Mouse (Mus musculus) MEL (cell line): ENCODE measurements around the gene Gaa.

Source experiments
- CTCF ChIP-seq, 3 experiments: IDR thresholded peaks in 2 of 3; conservative IDR thresholded peaks in 1 of 3; 2 replicates each; pipeline ENCODE4 v1.5.1; 2011 to 2012; ENCODE audit warnings: low read length in 3 of 3, low read depth in 2 of 3, mild to moderate bottlenecking in 2 of 3, improper control_type of control experiment in 1 of 3, inconsistent platforms in 1 of 3, mixed read lengths in 1 of 3, moderate library complexity in 1 of 3; ENCODE audit not compliant: control insufficient read depth in 1 of 3, insufficient read depth in 1 of 3, poor library complexity in 1 of 3, severe bottlenecking in 1 of 3
- EP300 ChIP-seq, 2 experiments: IDR thresholded peaks; 2 replicates each; pipeline ENCODE4 v1.6.1; 2011; ENCODE audit warnings: improper control_type of control experiment in 2 of 2, low read length in 2 of 2, low read depth in 1 of 2, mild to moderate bottlenecking in 1 of 2
- MYB ChIP-seq: IDR thresholded peaks from 2 replicates; pipeline ENCODE4 v1.6.1; 2011; ENCODE audit warnings: mild to moderate bottlenecking, low read depth, low read length, improper control_type of control experiment
- POLR2A ChIP-seq, 2 experiments: IDR thresholded peaks; 2 replicates each; pipeline ENCODE4 v1.6.1; 2011 to 2012; ENCODE audit warnings: low read length in 2 of 2, mild to moderate bottlenecking in 2 of 2, control low read depth in 1 of 2, improper control_type of control experiment in 1 of 2, low read depth in 1 of 2, moderate library complexity in 1 of 2; ENCODE audit not compliant: control insufficient read depth in 1 of 2, insufficient read depth in 1 of 2, poor library complexity in 1 of 2

GRCm38 (mm10) chr11:119330592-119330991 is 62.9 kb downstream of the Gaa start:
- TF ChIP-seq CTCF (IDR thresholded peaks at IDR 0.05 in 2 of 3, conservative IDR thresholded peaks at IDR 0.05 in 1 of 3; ENCODE audit: control insufficient read depth in 1 of 3, insufficient read depth in 1 of 3, low read depth in 2 of 3, low read length in 3 of 3, poor library complexity in 1 of 3, severe bottlenecking in 1 of 3) (no peak), POLR2A (IDR thresholded peaks at IDR 0.05; ENCODE audit: control insufficient read depth in 1 of 2, insufficient read depth in 1 of 2, low read depth in 1 of 2, low read length in 2 of 2, poor library complexity in 1 of 2) (no peak), EP300 (IDR thresholded peaks at IDR 0.05; ENCODE audit: low read depth in 1 of 2, low read length in 2 of 2) (no peak), MYB (no peak)
